Mouse (Mus musculus) embryo, embryonic 10 days (tissue): ENCODE measurements around the gene G6pc.
"Not testable (repeated sequence)": the region's sequence is repeated elsewhere in the genome, so short reads cannot be mapped to it uniquely, and the experiment has no call there.

Experiments
- DNase-seq: peaks from one replicate; pipeline ENCODE4 v3.0.0-alpha.2; 2015; ENCODE audit warnings: low spot score

The G6pc gene

DNA sequence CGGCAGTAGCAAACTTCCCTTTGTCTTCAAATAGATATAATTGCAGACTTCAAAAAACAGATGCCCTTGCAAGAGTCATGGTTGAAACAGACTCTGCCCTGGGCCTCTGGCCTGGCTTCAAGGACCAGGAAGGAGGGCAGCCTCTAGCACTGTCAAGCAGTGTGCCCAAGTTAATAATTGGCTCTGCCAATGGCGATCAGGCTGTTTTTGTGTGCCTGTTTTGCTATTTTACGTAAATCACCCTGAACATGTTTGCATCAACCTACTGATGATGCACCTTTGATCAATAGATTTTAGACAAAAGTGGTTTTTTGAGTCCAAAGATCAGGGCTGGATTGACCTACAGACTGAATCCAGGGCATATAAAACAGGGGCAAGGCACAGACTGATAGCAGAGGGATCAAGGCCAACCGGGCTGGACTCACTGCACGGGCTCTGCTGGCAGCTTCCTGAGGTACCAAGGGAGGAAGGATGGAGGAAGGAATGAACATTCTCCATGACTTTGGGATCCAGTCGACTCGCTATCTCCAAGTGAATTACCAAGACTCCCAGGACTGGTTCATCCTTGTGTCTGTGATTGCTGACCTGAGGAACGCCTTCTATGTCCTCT, at the start of gene G6pc:
TSS of gene G6pc (plus strand) at position 236 of the 610 bp plus-strand sequence.
- no peak for DNase-seq

DNA sequence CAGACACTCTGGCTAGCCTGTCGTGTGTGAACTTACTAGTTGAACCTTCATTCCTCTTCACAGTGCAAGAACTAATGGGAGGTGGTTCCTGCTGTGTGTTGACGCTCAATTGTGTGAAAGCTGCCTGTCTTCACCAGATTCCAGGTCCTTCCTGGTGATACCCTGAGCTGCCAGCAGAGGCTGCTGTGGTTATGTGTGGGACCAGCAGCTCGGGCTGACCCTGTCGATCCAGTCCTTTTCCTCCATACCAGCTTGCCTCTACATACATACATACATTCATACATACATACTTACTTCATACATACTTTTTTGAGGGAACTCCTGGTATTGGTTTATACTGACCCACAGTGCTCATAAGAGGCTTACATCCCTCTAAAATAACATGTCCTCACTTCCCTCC, 43.8 kb upstream of the G6pc start:
- peak; percentile 82 for DNase-seq

DNA sequence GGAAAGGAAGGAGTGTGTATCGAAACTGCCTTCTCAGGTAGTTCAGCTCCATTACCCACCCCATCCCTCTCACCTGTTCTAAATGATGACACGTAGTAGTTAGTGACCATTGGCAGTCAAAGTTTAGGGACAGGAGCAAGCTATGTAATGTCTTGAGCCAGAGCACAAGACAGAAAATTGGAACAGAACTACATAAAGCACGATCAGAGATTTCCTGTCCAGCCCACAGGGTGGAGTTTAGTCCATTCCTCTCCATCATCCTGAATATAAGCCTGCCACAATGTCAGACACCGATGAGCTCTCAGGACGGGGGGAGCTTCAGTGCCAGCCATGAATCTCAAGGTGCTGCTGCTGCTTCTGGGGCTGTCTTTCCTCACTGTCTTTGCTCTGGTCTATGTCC, 42.6 kb upstream of the G6pc start, which contains the start of gene Aoc2:
TSS of gene Aoc2 (plus strand) at position 301 of the 400 bp plus-strand sequence.
- DNase-seq, result no peak

DNA sequence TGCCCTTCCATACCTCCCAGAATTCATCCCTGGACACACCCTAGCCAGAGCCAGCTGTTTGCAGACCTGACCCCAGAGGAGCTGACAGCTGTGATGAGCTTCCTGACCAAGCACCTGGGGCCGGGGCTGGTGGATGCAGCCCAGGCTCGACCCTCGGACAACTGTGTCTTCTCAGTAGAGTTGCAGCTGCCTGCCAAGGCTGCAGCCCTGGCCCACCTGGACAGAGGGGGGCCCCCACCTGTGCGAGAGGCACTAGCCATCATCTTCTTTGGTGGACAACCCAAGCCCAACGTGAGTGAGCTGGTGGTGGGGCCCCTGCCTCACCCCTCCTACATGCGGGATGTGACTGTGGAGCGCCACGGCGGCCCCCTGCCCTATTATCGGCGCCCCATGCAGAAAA, 42.2 kb upstream of the G6pc start:
- not testable (repeated sequence) for DNase-seq

DNA sequence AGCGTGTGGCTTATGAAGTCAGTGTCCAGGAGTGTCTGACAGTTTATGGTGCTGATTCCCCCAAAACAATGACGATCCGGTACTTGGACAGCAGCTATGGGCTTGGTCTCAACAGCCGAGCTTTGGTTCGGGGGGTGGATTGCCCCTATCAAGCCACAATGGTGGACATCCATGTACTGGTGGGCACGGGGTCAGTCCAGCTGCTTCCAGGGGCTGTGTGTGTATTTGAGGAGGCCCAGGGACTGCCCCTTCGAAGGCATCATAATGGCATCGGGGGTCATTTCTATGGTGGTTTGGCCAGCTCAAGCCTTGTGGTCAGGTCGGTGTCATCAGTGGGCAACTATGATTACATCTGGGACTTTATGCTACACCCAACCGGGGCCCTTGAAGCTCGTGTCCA, 41.2 kb upstream of the G6pc start:
- DNase-seq, result no peak

DNA sequence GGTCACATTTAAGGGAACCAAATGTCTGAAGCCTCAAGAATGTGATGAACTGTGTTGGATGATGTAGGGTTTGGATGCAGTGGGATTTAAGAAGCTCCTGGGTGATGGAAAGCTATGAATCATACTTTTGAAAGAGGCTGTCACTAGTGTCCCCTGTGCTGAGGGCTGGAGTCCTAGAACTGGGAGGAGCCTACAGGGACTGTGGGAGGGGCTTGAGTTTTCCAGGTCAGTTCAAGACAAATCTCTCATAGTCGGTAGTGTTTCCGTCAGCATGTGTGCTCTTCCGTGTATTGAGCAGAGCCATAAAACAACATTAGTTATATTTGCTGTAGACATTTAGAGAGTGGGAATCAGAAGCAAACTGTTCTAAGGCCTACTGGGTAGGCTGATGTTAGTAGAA, 40.0 kb upstream of the G6pc start:
- no peak for DNase-seq

DNA sequence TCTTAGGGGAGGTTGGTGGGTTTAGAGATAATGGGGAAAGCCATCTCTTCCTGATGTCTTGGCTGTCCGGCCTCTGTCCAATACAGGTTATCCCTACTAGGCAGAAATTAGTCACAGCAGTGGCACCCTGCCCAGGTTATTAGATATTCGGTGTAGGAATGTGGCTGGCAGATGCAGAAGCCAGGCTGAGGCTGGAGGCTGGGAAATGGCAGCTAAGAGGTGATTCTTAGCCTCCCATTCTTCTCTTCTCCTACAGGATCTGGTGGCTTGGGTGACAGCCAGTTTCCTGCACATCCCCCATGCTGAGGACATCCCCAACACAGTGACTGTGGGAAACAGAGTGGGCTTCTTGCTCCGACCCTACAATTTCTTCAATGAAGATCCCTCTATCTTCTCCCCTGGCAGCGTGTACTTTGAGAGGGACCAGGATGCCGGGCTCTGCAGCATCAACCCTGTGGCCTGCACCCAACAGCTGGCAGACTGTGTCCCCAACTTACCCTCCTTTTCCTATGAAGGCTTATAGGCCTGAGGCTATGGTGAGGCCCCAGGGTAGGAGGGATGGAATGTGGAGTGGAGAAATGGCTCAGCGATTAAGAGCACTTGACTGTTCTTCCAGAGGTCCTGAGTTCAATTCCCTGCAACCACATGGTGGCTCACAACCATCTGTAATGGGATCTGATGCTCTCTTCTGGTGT, 38.3 kb upstream of the G6pc start:
- no peak for DNase-seq

DNA sequence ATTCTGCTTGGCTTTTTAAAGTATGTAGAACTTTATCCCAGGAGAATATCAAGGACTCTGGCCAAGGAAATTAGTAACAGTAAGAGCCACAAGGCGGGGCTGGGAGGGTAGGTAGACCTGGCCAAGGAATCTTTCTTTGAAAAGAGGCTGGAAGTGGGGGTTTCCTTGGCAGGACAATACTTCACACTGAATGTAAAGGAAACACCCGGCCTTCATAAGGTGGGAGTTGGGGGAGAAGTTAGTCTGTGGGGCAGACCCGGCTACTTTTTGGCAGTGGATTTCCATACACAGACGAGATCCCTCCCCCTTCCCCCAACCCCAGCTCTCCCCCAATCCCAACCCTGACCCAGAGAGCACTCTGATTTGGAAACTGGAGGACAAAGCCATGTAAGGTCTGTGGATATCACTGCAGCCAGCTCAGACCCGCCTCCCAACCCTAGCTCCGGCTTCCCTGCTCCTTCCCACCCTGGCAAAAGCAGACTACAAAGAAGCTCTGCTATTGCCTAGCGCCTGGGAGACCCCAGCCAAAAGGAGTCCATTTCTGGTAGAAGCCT, 36.9 kb upstream of the G6pc start, which contains the start of gene Aoc3:
TSS of gene Aoc3 (plus strand) at position 235 of the 554 bp plus-strand sequence.
- no peak for DNase-seq

DNA sequence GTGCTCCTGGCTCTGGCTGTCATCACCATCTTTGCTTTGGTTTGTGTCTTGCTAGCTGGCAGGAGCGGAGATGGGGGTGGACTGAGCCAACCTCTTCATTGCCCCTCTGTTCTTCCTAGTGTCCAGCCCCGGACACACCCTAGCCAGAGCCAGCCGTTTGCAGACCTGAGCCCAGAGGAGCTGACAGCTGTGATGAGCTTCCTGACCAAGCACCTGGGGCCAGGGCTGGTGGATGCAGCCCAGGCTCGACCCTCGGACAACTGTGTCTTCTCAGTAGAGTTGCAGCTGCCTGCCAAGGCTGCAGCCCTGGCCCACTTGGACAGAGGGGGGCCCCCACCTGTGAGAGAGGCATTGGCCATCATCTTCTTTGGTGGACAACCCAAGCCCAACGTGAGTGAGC, 36.4 kb upstream of the G6pc start:
- not testable (repeated sequence) for DNase-seq

DNA sequence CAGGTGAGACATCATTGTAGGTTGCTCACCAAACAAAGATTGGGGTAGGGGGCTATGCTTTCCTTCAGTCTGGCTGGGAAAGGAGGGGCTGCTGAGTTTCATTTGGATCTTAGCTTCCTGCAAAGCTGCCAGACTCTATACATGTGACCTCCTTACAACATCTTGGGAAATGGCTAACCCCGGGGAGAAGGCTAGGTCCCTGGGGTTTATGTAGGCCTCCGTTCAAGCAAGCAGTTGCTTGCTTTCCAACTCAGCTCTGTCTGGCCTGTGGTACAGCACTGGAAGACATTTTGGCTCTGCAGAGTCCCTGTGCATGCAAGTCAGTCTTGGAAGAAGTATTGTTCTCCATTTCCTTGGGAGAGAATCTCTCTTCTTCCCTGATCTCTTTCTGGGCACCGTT, 34.8 kb upstream of the G6pc start:
- DNase-seq, result no peak

DNA sequence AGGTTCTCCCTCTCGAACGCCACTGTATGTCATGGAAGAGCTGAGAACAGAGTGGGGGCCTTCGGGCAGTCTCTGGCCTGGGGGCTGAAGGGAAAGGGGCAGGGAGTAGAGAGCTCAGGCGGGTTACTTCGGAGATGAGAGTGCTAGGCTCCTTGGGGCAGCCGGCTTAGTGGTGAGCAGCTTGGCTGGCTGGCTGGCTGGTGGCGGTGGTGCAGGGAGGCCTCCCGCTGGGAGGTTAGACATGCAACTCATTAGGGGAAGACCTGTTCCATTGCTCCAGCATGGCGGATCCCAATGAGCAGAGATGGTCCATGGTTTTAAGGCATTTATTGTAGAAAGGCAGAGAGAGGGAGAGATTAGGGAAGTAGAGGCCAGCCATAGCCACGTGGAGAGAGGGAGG, 33.3 kb upstream of the G6pc start:
- DNase-seq, result peak; percentile 57

DNA sequence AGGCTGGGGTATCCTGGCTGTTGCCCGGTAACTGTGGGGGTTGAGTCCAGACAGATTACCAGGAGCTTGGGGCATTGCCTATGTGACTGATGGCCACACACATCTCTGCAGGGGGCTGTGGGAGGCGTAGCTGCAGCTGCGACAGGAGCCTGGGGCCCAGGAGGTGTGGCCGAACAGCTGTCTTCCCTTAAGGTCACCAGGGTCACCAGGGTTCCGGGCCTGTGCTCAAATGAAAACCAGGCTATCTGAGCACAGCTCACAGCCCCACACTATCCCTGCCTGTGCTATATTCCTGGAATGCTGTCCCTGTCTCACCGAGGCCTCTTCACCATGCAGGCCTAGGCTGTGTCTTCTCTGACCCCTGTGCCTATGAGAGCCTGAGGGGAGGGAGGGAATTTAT, 32.8 kb upstream of the G6pc start:
- peak; percentile 91 for DNase-seq

DNA sequence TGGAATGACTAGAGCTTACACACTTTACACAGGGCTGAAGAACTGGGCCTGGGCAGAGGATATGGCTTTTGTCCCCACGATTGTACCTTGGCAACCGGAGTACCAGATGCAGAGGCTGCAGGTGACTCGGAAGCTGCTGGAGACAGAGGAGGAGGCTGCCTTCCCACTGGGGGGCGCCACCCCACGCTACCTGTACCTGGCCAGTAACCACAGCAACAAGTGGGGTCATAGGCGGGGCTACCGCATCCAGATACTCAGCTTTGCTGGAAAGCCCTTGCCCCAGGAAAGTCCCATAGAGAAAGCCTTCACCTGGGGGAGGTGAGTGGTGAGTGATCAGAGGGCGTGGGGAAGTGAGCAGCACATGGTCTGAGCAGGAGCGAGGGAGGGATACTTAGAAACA, 31.7 kb upstream of the G6pc start:
- DNase-seq, result no peak

DNA sequence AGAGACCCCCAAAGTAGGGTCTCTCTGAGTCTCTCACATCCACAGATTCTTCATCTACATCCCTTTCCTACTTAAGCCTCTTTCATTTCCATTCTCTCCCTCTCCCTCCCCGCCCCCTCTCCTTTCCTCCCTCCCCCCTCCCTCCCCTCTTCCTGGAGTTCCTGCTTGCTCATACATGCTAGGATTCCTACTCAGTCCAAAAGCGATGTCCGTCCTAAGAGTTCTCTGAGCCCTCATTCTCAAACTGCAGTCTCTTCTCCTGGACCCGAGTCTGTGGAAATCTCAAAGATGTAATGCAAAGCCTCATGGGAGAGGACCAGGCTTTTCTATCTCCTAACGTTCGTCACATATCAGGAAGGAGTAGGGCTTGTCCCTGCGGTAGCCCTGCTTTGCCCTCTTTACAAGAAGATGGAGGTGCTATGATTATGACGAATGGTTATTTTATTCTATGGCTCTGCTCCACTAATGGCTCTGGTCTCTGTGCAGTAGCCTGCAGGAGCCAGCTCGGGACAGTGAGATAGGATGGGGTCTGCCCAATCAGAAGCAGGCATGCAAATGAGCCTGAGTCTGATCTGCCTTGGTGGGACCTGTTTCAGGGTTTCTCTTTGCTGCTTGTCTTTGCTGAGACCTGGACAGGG, 29.1 kb upstream of the G6pc start:
- DNase-seq, result peak; percentile 86

DNA sequence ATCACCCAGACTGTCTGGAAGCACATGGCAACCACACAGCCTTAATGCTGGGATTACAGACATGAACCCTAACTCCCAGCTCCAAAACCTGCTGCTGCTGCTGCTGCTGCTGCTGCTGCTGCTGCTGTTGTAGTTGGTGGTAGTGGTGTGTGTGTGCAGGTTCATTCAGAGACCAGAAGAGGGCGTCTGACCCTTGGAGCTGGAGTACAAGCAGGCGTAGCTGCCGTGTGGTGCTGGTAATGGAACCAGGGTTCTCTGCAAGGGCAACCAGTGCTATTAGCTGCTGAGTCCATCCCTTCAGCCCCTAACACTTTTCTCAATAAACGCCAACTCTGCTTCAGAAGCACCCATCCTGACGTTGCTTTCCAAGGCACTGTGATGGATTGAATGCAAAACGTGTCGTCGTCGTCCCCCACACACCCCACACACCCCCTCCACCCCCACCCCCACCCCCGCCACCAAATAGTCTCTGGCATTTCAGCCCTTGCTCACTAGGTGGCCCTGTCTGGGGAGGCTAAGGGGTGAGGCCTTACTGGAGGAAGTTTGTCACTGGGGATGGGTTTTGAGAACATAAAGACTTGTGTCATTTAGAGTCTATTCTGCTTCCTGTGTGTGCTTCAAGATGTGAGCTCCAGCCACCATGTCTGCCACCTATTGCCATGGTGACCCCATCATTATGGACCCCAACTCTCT, 20.1 kb upstream of the G6pc start:
- no peak for DNase-seq

DNA sequence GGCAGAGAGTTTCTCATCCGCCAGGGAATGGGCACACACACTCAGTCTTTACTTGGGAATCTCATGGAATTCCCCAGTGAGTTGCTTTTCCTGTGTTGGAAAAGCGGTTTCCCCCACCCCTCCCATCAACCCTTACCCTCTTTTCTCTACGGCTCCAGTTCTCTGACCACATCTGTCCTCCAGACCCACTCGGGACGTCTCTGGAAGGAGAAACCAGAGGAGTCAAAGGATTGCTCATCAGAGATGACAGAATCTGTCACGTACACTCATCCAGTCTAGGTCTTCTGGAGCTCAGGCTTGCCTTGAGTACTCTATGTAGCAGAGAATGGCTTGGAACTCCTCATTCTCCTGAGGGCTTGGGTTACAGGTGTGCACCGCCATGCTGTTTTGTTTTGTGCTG, 18.6 kb upstream of the G6pc start:
- DNase-seq, result no peak

DNA sequence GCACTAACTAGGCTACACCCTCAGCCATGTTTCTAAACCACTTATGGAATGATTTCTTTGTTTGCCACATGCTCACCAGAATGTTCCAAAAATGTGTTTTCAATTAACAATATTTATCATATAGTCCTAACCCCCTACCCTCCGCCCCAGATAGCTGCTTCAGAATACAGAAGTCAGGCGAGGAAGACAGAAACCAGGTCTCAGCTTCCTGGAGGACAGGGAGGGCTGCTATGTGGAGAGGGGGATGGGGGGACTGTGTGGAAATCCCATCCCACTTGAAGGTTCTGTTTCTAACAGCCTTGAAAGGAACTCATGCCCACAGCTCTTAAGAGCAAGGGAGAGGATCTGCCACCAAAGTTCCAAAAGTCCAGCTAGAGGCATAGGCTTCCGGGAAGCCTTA, 18.1 kb upstream of the G6pc start:
- no peak for DNase-seq

DNA sequence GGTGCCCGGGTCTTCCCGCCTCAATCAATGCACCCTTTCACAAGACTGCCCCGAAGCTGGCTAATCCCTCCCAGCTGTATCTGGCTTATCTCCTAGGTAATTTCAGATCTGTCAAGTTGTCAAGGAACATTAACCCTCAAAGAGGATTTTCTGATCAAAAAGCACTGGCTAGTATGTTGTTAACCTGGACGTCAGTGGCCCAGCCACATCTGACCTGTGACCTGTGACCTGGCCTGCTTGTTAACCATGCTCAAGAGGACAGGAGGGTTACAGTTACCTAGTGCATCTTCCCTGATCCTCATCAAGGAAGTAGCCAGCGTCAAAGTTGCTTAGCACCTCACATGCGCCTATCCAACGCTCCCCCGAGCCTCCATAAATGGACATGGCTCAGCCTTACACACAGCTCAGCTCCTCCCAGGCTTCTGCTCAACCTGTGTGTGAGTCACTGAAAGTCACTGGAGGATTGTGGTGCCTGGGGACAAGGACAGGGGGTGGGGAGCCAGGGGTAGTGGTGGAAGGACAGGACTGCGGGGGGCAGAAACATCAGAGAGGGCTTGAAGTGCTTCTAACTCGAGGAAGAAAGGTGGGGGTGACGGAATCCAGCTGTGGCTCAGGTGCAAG, 16.2 kb upstream of the G6pc start:
- no peak for DNase-seq

DNA sequence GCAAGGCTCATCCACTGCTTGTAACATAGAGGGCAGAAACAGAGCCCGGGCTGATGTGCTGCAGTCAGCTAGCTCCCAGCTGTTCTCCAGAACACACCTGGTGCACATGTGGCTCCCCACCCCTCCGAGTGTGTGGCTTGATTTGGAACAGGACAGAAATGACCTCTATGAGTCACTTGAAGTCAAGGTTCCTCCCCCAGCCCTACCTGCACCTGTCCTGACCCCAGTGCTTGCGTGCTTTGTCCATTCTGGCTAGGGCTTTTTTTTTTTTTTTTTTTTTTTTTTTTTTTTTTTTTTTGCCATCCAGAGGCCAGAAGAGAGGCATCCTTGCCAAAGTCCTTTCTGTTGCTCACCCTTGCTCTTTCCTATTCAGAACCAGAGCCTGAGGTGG, 15.6 kb upstream of the G6pc start:
- no peak for DNase-seq

DNA sequence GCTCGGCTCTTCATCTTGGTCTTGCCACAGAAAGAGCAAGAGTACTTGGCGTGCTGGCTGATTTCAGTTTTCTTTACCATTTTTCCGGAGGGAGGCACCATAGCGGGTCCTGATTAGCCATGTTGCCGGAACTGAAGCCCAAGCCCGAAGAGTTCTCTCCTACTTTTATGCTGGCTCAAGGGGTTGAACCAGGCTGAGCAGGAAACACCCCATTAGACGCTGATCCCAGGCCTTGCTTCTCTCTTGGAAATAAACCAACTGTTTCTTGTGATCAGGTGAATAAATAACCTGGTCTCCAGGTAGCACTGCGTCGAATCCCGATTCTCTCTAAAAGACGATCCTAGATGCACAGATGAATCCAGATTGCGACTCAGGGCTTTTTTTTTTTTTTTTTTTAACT, 13.9 kb upstream of the G6pc start:
- DNase-seq, result no peak

DNA sequence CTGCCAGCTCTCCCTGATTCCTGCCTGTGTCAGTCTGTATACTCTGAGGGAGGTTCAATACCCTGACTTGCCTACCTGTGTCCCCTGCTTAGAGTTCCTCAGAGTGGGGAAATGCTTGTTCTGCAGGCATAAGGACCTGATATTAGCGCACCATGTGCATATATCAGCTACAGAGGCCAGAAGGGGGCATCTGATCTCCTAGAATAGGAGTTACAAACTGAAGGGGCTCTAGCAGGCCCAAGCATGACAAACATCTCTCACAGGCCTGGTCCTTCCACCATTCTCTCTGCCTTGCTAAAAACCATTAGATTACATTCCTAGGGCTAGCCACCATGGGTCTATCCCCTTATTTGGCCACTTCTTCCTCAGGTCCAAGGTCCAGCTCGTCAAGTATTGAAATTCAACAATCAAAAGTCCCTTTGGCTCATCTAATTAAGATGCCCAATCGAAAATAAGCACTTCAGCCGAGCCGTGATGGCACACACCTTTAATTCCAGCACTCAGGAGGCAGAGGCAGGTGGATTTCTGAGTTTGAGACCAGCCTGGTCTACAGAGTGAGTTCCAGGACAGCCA, 12.8 kb upstream of the G6pc start:
- no peak for DNase-seq

DNA sequence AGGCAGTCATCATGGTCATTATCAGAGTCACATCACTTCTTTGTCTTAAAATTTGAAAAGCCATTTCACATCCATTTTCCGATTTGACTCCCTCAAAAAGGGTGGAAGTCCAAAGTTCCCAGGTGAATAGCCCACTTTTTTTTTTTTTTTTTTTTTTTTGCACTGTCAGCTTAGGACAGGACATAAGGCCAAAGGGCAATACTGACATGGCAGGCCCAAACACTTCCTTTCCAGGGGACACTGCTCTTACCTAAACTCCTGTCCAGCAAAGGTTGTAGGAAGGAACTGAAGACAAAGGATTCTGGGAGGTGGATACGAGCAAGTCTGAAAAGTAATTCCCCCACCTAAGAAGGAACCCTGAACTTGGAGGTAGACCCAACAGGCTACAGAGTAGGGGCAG, 11.4 kb upstream of the G6pc start:
- no peak for DNase-seq
